Mouse (Mus musculus) olfactory bulb, adult 2 months (tissue): ENCODE measurements around the gene Arid3a.

ENCODE experiments used
- CTCF ChIP-seq: fragments of 200-500 bp; IDR thresholded peaks from 2 replicates; pipeline ENCODE4 v1.5.1; 2012; ENCODE audit warnings: low read depth, mild to moderate bottlenecking, low read length, moderate library complexity; ENCODE audit not compliant: insufficient read depth
- POLR2A ChIP-seq: fragments of 200-500 bp; IDR thresholded peaks from 2 replicates; pipeline ENCODE4 v1.6.1; 2012; ENCODE audit warnings: mild to moderate bottlenecking, low read depth, low read length, moderate library complexity; ENCODE audit not compliant: insufficient read depth

DNA sequence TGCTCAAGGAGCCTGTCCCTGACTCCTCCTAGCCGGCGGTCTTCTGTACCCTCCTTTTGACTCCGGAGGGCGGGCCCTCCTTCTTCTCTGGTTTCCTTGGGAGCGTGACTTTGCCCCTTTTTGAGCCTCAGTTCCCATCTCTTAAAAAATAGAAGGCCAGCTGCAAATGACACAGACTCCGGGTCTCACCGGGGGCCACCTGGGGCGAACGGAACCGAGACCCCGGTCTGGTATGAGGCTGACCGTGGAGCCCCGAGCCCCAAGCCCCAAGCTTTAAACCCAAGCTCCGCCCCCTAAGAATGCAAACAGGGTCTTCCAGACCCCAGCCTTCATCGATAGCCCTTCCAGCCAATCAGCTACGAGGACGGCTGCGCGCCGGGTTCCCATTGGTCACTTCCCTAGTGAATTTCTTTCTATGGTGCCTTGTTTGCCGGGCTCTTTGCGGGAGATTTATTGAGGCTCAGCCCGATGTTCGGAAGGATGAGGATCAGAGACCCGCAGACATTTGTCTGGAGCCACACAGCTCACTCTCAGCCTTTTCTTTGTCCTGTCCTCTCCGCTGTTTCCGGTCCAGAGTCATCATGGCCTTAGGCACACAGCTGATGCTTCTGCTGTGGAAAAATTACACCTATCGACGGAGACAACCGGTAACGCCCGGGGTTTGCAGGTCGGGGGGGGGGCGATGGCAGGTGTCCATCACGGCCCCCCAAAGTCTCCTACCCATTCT, 70.4 kb downstream of the Arid3a start:
- TF ChIP-seq POLR2A (no peak; the same call in 1 of the 2 replicates), CTCF (no peak)
